Mouse (Mus musculus): Measurements from ENCODE around the gene Abhd14b.

DNA sequence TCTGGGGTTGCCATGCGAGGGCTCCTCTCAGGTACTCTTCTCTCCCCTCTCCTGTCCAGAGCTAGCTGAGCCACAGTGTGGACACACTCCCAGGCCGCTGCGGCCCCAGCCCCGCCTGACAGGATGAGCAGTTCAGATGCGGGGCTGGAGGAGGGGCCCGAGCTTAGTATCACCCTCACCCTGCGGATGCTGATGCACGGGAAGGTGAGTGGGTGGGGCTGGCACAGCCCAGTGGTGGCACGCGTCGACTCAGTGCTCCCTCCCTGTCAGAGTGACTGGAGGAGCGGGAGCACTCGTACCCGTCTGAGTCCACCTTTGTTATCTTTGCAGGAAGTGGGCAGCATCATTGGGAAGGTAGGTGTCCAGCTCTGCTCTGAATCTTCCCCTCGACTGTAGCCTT is 12.7 kb downstream of the Abhd14b start:
- TF ChIP-seq CTCF (conservative IDR thresholded peaks at IDR 0.05; ENCODE audit: insufficient read depth, insufficient read length, low read depth, low read length) (no peak), POLR2A (IDR thresholded peaks at IDR 0.05; ENCODE audit: low read depth, low read length) (no peak)
